Mouse (Mus musculus) kidney, embryonic 16.5 days (tissue): ENCODE data around the gene Endov. TPM values are rescaled to one million over a fixed set of nuclear protein-coding genes. Genes with fewer than 3 reads are reported as not detected.

Experiments
- ATAC-seq: fragments of 200-750 bp; cut with Nextera tagmentation; 2 replicates; pipeline ENCODE4 v1.8.0; 2017; ENCODE audit warnings: moderate TSS enrichment; ENCODE audit not compliant: low FRiP score, low TSS enrichment
- H3K27ac ChIP-seq: fragments of 300-500 bp; sonication (generic); 2 replicates; pipeline ENCODE4 v1.5.1; 2014; ENCODE audit warnings: low read length
- H3K27me3 ChIP-seq: fragments of 300-500 bp; sonication (generic); 2 replicates; pipeline ENCODE4 v1.6.1; 2014; ENCODE audit warnings: low read length, control low read depth, mixed read lengths; ENCODE audit not compliant: insufficient read depth
- H3K36me3 ChIP-seq: fragments of 300-500 bp; sonication (generic); 2 replicates; pipeline ENCODE4 v1.6.1; 2014; ENCODE audit warnings: low read length, control low read depth, mixed read lengths; ENCODE audit not compliant: insufficient read depth
- H3K4me1 ChIP-seq: fragments of 300-500 bp; sonication (generic); 2 replicates; pipeline ENCODE4 v1.6.1; 2014; ENCODE audit warnings: low read length, control low read depth, mixed read lengths; ENCODE audit not compliant: insufficient read depth
- H3K4me2 ChIP-seq: fragments of 300-500 bp; sonication (generic); replicated peaks from 2 replicates; pipeline ENCODE4 v1.6.1; 2014; ENCODE audit warnings: low read depth, low read length
- H3K4me3 ChIP-seq: fragments of 300-500 bp; sonication (generic); 2 replicates; pipeline ENCODE4 v1.5.1; 2014; ENCODE audit warnings: mild to moderate bottlenecking, low read length
- H3K9ac ChIP-seq: fragments of 300-500 bp; sonication (generic); replicated peaks from 2 replicates; pipeline ENCODE4 v1.6.1; 2014; ENCODE audit warnings: low read length
- H3K9me3 ChIP-seq: fragments of 300-500 bp; sonication (generic); 2 replicates; pipeline ENCODE4 v1.6.1; 2016; ENCODE audit warnings: low read length, control low read depth
- WGBS: fragments of 180-500 bp; shearing (Covaris S2); extraction: QIAGEN DNeasy Blood & Tissue Kit; methylation state at CpG from one replicate; pipeline ENCODE4 v1.1.7; 2014; 5-methylcytosine and 5-hydroxymethylcytosine counted together
- polyA plus RNA-seq: library from polyadenylated mRNA; unstranded; fragments of >200 nt; fragmentation: Nextera tagmentation; extraction: Ambion mirVana; gene quantifications from 2 replicates; pipeline ENCODE4 v1.2.1, GENCODE M21; 2015

Gene Endov
- polyA plus RNA-seq, 1 experiment from 2014 or later = 18.0 TPM

DNA sequence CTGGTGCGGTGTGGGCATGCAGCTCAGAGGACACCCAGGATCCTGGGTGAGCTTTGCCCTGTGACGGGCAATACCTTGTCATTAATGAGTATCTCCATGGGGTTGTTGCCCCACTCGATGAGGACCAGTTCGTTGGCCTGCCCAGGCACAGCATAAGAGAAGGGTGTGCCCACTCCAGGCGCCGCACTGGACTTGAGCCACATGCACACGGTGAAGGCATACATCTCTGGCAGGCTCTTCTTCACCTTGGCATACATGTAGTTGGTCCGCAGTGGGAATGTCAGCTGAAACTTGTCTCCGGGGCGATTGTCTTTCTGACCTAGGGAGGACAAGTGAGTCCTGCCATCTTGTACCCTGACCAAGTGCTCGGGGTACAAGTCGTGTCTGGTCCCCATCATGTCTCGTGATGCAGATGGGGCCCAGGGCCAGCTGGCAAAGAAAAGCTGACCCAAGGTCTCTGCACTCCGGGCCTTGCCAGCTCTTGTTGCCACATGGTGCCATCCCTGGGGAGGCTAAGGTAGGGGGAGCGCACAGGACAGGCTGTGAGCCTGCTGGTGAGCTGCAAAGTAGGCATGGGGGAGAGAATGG lies 53.5 kb downstream of the Endov start:
- no peak overlapping the region for H3K4me3 ChIP-seq
- H3K9ac ChIP-seq = no peak overlapping the region
- no peak overlapping the region for H3K27ac ChIP-seq
- H3K27me3 ChIP-seq = peaks cover 73% of the 10 kb centered on the region
- ATAC-seq = no peak
- peaks cover 39% of the 10 kb centered on the region for H3K4me1 ChIP-seq
- no peaks in the 10 kb centered on the region for H3K9me3 ChIP-seq
- no peaks in the 10 kb centered on the region for H3K36me3 ChIP-seq
- H3K4me2 ChIP-seq = no peak overlapping the region
- WGBS = 85% methylated on average over 15 of the region's 15 CpGs

DNA sequence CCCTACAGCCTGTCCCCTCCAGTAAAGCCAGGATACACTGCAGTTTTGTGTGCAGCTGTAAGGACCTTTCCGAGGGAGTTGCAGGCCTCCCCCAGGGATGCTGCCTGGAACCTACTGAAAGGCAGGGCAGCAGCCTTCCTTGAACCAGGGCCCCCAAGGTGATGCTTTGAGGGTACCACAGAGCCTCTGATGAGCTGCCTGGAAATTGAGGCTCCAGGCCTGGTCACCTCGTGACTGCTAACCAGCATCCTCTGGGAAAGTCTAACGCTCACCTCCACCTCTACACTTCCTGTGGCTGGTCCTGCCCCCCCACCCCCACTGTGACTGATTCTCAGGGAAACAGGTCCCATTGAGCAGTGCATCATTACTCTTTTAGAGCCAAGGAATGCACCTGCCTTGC lies 54.1 kb downstream of the Endov start:
- H3K4me3 ChIP-seq = no peak overlapping the region
- H3K4me1 ChIP-seq = peaks cover 39% of the 10 kb centered on the region
- no peak overlapping the region for H3K27ac ChIP-seq
- no peaks in the 10 kb centered on the region for H3K36me3 ChIP-seq
- no peak overlapping the region for H3K4me2 ChIP-seq
- no peaks in the 10 kb centered on the region for H3K9me3 ChIP-seq
- ATAC-seq = no peak
- peaks cover 80% of the 10 kb centered on the region for H3K27me3 ChIP-seq
- WGBS = 44% methylated on average over 3 of the region's 3 CpGs
- H3K9ac ChIP-seq = no peak overlapping the region

DNA sequence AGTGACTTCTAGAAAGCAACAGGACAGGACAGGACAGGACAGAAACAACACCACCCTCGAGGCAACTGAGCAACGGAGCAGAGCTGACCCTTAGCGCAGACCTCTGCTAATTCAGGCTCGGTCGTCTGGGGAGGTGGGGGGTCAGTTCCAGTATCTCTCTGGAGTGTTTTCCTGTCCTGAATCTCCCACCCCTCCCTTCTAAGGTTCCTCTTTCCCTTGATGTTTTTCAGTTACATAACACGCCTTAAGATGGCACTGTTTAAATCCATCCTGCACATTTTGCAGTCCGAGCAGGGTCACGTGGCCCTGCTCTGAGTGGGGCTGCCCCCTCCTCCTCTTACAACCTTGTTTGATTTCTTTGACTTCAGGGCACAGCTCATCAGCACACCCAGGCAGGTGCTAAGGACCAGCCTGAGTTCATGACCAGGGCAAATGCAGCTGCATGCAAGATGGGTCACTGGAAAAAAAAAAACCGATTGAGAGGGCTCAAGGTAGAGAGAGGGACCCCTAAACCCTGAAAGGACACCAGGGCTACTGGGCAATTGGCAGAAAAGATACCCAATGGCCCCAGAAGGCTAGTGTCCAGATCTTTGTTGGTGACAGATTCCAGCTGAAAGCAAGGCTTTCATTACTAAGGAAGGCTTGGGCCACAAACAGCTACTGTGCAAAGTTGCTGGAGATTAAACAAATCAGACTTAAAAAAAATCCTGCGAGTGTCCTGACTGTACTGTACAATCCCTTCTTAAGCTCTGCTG lies 54.8 kb downstream of the Endov start:
- WGBS = 6% methylated on average over 10 of the region's 10 CpGs
- H3K4me3 ChIP-seq = no peak overlapping the region
- 0 out of 2 replicates have a peak overlapping the region, but pooled peaks have one; percentile 8 for H3K4me2 ChIP-seq
- H3K4me1 ChIP-seq = peaks cover 39% of the 10 kb centered on the region
- no peaks in the 10 kb centered on the region for H3K9me3 ChIP-seq
- ATAC-seq = no peak
- peaks cover 82% of the 10 kb centered on the region for H3K27me3 ChIP-seq
- H3K27ac ChIP-seq = no peak overlapping the region
- no peaks in the 10 kb centered on the region for H3K36me3 ChIP-seq
- no peak overlapping the region for H3K9ac ChIP-seq

DNA sequence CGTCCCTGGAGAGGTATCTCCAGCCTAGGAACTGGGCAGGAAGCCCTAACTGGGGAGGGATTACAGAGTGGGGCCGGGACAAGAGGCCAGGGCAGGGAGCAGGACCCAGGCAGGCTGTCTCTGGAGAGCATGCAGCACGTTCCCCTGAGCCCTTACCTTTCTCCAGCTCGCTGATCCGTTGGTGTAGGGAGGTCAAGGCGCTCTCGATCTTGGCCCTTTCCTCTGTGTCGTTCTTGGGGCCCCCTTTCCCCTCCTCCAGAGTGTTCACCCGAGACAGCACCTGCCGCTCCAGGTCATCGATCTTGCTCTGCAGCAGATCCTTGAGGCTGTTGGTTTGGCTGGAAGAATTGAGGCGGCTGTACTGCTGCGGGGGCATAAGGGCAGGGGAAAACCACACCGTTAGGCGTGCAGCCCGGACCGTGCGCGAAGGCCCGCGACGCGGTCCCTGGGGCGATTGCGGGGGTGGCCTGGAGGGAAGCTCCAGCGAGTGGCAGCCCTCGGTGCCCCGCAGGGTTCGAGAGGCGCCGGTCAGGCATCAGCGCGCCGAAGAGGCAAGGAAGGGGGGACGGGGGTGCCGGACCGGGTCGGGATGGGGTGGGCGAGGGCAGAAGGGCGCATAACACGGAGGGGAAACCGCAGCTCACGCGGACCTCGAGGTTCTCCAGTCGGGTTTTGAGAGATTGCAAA lies 55.5 kb downstream of the Endov start:
- ATAC-seq = 0 out of 2 replicates have a peak, but pooled peaks have one; percentile 16
- Histone ChIP-seq H3K9me3 (no peaks in the 10 kb centered on the region), H3K27ac (no peak overlapping the region), H3K27me3 (peaks cover 80% of the 10 kb centered on the region), H3K9ac (peak overlapping the region; percentile 68; the same call in 1 of the 2 replicates), H3K4me2 (peak overlapping the region; percentile 100), H3K4me3 (peak overlapping the region; percentile 57), H3K4me1 (peaks cover 39% of the 10 kb centered on the region), H3K36me3 (no peaks in the 10 kb centered on the region)
- WGBS = 1% methylated on average over 46 of the region's 46 CpGs

DNA sequence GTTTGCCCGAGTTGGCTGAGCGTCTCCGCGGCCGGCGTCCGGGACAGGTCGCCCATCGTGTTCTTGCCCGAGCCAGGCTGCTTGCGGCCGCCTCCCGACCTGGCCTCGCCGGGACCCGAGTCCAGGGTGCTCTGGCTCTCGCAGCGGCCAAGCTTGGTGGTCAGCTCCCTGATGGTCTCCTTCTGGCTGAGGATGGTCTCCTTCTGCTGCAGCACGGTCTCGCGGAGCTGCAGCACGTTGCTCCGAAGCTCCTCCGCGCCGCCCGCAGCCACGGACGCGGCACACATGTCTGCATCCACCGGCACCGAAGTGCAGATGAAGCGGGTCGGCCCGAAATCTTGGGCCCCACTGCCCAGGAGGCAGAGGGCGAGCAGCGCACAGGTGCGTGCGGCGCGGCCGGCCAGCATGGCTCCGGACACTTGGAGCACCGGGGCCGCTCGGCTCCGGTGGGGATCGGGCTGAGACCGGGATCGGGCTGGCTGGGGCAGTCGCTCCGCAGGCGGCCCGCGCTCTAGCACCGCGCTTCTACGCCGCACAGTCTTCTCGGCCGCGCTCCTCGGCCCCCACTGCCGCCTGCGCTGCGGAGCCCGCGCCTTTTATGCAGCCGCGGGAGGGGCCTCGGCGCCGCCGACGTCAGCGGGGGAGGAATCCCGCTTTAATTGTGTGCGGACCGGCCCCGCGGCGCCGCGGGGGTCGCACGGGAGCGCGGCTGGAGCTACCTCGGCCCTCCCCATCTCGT lies 56.2 kb downstream of the Endov start, which contains the start of gene Nptx1:
Gene Nptx1 (minus strand): TSS at position 571 of the 739 bp plus-strand sequence.
- H3K4me1 ChIP-seq = peaks cover 39% of the 10 kb centered on the region
- ATAC-seq = no peak
- peak within 1 kb of the TSS; percentile 57 for H3K4me3 ChIP-seq
- no peak within 1 kb of the TSS for H3K27ac ChIP-seq
- H3K36me3 ChIP-seq = no peaks in the 10 kb centered on the region
- H3K9me3 ChIP-seq = no peaks in the 10 kb centered on the region
- WGBS = under 1% methylated on average over 83 of the region's 90 CpGs
- peak within 1 kb of the TSS; percentile 100 for H3K4me2 ChIP-seq
- peak within 1 kb of the TSS; percentile 68 for H3K9ac ChIP-seq
- H3K27me3 ChIP-seq = peaks cover 80% of the 10 kb centered on the region

DNA sequence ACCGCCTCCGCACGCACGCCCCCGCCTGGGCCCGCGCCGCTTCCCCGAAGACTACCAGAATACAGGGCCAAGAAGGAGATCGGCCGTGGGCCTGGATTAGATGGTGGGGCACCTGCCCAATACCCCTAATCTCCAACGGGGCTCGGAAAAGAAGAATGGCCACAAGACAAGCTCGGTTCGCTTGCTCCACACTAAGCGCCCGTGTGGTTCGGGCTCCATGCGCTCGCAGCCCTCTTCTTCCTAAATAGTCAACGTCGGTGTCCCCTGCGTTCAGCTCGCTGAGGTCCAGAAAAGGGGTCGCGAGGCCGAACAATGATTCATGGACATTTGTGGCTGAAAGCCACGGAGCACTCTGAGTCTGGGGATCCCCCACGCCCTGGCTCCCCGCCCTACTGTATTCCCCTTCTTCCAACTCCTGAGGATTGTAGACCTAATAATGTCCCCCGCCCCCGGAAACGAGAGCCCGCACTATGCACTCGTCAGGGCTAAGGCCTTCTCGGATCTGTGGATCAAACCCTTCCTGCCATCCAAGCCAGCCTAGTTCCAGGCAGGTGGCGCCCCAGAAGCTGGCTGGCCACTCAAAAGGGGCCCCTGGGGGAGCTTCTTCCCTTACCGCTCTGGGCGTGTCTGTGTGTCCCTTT lies 56.9 kb downstream of the Endov start:
- Histone ChIP-seq H3K36me3 (no peaks in the 10 kb centered on the region), H3K27ac (no peak overlapping the region), H3K27me3 (peaks cover 77% of the 10 kb centered on the region), H3K9ac (peak overlapping the region; percentile 68), H3K9me3 (no peaks in the 10 kb centered on the region), H3K4me1 (peaks cover 39% of the 10 kb centered on the region), H3K4me3 (peak overlapping the region; percentile 57), H3K4me2 (peak overlapping the region; percentile 100)
- ATAC-seq = no peak
- WGBS = under 1% methylated on average over 34 of the region's 39 CpGs

DNA sequence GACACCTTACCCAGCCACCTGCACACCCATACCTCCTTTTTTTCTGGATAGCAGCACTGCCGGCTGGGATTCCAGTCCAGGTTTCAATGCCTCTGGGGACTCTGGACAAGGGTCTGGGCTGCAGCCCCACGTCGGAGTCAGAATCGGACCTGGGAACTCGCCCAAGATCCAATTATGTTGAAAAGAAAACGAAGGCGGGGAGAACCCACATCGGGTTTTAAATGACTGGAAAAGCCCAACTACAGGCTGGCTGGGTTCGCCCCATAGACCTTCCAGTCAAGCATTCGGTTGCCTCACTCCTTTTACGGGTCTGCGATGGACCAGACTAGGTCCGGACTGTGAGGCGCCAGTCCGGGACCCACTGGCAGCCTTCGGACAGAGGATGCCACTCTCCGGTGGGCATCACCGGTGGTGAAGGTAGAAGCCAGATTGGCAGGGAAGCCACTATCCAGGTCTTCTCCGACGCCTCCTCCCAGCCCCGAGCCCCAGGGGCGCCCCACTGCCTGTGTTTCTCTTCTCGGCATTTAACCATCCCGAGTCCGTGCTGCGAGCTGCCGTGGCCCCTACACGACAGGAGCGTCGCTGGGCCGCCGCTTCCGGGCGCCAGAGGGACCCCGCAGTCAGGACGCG lies 57.7 kb downstream of the Endov start:
- Histone ChIP-seq H3K36me3 (no peaks in the 10 kb centered on the region), H3K9me3 (no peaks in the 10 kb centered on the region), H3K27ac (no peak overlapping the region), H3K9ac (no peak overlapping the region), H3K4me1 (peaks cover 39% of the 10 kb centered on the region), H3K27me3 (peaks cover 72% of the 10 kb centered on the region), H3K4me3 (peak overlapping the region; percentile 57), H3K4me2 (peak overlapping the region; percentile 100)
- under 1% methylated on average over 37 of the region's 37 CpGs for WGBS
- ATAC-seq = no peak

DNA sequence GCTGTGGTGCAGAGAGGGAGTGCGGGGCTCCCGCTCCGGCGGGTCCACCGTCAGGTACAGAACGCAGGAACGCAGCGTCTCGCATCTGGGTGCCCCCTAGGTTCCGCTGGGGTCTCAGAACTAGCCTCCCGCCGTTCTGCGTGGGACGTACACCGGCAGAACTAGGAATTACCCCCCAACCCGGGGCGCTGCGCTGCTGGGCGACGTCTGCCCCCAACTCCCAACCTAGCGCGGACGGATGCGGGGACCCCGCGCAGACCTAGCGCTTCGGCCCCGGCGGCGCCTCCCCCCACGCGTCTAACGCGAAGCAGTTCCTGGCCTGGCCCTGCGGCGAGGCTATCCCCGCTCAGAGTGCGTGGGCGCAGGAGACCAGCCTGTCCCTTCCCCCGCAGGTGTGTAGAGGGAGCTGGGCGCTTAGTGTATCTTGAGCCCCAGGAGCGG lies 58.2 kb downstream of the Endov start:
- Histone ChIP-seq H3K9me3 (no peaks in the 10 kb centered on the region), H3K9ac (peak overlapping the region; percentile 14; the same call in 1 of the 2 replicates), H3K27ac (no peak overlapping the region), H3K27me3 (peaks cover 67% of the 10 kb centered on the region), H3K4me1 (peaks cover 39% of the 10 kb centered on the region), H3K36me3 (no peaks in the 10 kb centered on the region), H3K4me3 (peak overlapping the region; percentile 57), H3K4me2 (peak overlapping the region; percentile 100)
- ATAC-seq = no peak
- under 1% methylated on average over 43 of the region's 43 CpGs for WGBS
